Mouse (Mus musculus): ENCODE data around the gene Cabp1. TPM values are rescaled to one million over a fixed set of nuclear protein-coding genes. Genes with fewer than 3 reads are reported as not detected.
A peak's percentile ranks its signal among the peaks of the same experiment; 100 is the strongest.

Cabp1 gene
- polyA plus RNA-seq, 1 experiment from 2014 or later: 1.2 TPM

DNA sequence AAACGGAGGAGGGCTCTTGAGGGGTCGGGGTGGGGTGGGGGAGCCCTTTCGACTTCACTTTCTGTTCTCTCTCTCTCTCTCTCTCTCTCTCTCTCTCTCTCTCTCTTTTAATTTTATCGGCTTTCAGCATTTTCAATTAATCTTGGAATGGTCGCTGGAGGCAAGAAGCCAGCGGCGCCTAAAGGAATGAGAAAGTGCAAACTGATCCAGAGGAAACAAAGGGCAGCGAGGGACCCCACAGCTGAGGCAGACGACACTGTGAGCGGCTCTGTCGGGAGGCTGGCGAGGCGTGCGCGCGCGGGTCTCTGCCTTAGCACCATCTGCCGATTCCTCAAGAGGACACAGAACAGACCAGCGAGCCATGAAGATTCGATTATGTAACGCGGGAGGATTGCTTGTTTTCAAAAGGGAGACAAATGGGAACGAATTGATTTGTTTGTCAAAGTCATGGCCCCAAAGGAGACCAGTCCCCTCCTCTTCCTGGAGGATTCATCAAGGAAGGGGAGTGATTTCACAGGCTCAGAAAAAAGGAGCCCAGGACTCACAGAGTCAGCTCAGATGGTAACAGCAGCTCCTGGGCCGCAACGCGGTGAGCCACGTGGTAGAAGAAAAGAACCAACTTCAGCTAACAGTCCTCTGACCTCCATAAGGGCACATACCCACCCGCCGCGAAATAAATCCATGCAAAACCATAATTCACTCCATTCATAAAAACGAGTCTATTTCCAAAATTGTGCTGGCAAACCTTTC lies 10.6 kb upstream of the Cabp1 start:
- Histone ChIP-seq H3K27me3 (ENCODE audit: control insufficient read depth, insufficient read depth, low read length) (peaks cover 6% of the 10 kb centered on the region), H3K4me3 (ENCODE audit: low read depth, low read length) (peak overlapping the region; percentile 22), H3K4me2 (ENCODE audit: low read depth, low read length, severe bottlenecking) (peak overlapping the region; percentile 55), H3K4me1 (replicated peaks; ENCODE audit: control insufficient read depth, insufficient read depth, low read length) (peaks cover 6% of the 10 kb centered on the region), H3K9ac (ENCODE audit: low read length) (peak overlapping the region; percentile 61), H3K36me3 (ENCODE audit: control insufficient read depth, insufficient read depth, low read length) (no peaks in the 10 kb centered on the region), H3K27ac (ENCODE audit: low read depth, low read length) (peak overlapping the region; percentile 0; the same call in 1 of the 2 replicates), H3K9me3 (ENCODE audit: control insufficient read depth, low read length) (no peaks in the 10 kb centered on the region)
- peak; percentile 81 for DNase-seq (ENCODE audit: low spot score)
- peak; percentile 72; the same call in 1 of the 2 replicates for ATAC-seq (replicated peaks; ENCODE audit: low FRiP score)
- WGBS: 5% methylated on average over 31 of the region's 31 CpGs

DNA sequence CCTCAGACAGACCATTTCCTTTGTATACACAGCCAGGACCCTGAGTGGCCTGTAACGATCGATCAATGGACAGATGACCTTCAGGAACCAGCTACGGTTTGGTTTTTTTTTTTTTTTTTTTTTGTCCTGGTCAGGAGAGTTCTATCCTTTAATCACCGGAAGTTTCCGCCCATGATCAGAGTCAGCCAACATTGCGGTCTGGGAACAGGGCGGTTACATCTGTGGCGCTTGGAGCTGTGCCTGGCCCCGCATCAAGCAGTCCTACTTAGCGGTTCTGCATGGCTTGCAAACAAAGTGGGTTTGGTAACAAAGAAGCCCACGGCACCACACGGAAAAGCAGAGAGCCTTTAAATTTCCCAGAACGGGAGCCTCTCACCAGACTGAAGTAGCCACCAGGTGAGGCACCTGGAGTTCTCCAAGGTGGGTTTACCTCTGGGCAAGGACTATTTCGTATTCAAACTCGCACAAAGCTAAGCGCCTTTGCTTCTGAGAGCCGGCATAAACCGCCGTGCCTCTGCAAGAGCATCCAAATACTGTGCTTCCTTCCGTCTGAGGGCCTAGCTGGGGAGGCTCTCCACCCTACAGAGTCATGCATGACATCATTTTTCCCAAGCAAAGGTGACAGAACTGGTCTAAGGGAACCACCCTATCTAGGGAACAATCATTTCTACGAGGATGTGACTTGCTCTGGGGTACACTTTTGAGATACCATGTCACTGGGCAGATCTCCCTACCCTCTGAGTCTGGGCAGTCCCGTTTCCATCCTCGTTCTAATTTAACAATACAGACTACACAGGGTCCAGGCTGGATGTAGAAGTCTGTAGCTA lies 9.8 kb upstream of the Cabp1 start:
- ATAC-seq (replicated peaks; ENCODE audit: low FRiP score) (peak; percentile 39; the same call in 1 of the 2 replicates), DNase-seq (ENCODE audit: low spot score) (no peak)
- 0 out of 2 replicates have a peak overlapping the region, but pooled peaks have one; percentile 0 for H3K27ac ChIP-seq (ENCODE audit: low read depth, low read length)
- H3K27me3 ChIP-seq (ENCODE audit: control insufficient read depth, insufficient read depth, low read length): peaks cover 6% of the 10 kb centered on the region
- H3K9me3 ChIP-seq (ENCODE audit: control insufficient read depth, low read length): no peaks in the 10 kb centered on the region; the same call in 1 of the 2 replicates
- peaks cover 6% of the 10 kb centered on the region for H3K4me1 ChIP-seq (replicated peaks; ENCODE audit: control insufficient read depth, insufficient read depth, low read length)
- H3K4me3 ChIP-seq (ENCODE audit: low read depth, low read length): peak overlapping the region; percentile 22
- H3K4me2 ChIP-seq (ENCODE audit: low read depth, low read length, severe bottlenecking): peak overlapping the region; percentile 55
- 11% methylated on average over 23 of the region's 23 CpGs for WGBS
- H3K36me3 ChIP-seq (ENCODE audit: control insufficient read depth, insufficient read depth, low read length): no peaks in the 10 kb centered on the region
- peak overlapping the region; percentile 61 for H3K9ac ChIP-seq (ENCODE audit: low read length)

DNA sequence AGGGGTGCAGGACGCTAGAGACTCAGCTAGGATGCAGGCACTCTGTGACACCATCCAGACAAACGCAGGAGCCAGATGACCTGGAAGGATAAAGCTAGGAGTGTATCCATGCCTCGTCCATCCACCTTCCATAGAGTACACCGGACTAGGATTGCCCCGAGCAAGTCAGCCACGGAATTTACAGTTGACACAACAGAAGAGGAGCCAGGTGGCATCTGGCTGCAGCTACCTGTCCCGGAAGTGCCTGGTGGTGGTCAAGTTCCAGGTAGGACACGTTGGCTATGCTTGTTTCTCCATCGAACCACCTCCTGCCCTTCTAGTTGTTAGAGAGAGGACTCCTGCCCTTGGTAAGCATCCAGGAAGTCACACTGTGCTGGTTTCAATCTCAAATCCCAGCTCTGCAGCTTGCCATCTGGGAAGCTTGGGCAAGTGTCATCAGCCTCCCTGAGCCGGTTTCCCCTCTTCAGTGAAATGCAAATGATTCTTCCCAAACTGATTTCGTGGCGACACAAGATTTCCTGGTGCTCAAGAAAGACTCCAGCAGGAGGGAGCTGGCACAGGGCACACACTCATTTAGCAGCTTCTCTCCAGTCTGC lies 543 bp upstream of the Cabp1 start:
- H3K4me1 ChIP-seq (replicated peaks; ENCODE audit: control insufficient read depth, insufficient read depth, low read length): peaks cover 14% of the 10 kb centered on the region
- no peak overlapping the region for H3K27ac ChIP-seq (ENCODE audit: low read depth, low read length)
- H3K36me3 ChIP-seq (ENCODE audit: control insufficient read depth, insufficient read depth, low read length): no peaks in the 10 kb centered on the region
- H3K27me3 ChIP-seq (ENCODE audit: control insufficient read depth, insufficient read depth, low read length): peaks cover 53% of the 10 kb centered on the region
- no peaks in the 10 kb centered on the region; the same call in 1 of the 2 replicates for H3K9me3 ChIP-seq (ENCODE audit: control insufficient read depth, low read length)
- peak overlapping the region; percentile 63 for H3K9ac ChIP-seq (ENCODE audit: low read length)
- 7% methylated on average over 12 of the region's 12 CpGs for WGBS
- peak overlapping the region; percentile 64 for H3K4me3 ChIP-seq (ENCODE audit: low read depth, low read length)
- peak overlapping the region; percentile 100 for H3K4me2 ChIP-seq (ENCODE audit: low read depth, low read length, severe bottlenecking)
- no peak for DNase-seq (ENCODE audit: low spot score)
- peak; percentile 42 for ATAC-seq (replicated peaks; ENCODE audit: low FRiP score)

DNA sequence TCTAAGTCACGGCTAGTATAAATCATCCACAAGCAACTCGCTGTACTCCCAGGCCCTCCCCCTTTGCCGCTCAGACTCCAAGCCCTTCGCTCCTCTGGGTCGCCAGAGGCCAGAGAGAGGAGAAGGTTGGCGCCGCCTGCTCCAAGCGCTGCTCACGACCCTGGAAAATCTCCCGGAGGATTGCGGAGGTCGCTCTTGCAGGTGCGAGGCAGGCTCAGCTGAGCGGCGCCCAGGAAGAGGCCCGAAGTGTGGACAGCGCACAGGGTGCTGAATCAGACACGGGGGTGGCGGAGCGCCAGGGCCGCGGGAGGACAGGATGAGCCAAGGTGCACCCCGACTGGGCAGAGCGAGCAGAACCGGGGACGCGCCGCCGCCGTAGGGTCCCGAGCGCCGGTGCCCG lies 955 bp downstream of the Cabp1 start:
- ATAC-seq (replicated peaks; ENCODE audit: low FRiP score) (0 out of 2 replicates have a peak, but pooled peaks have one; percentile 42), DNase-seq (ENCODE audit: low spot score) (peak; percentile 75)
- Histone ChIP-seq H3K36me3 (ENCODE audit: control insufficient read depth, insufficient read depth, low read length) (no peaks in the 10 kb centered on the region), H3K4me3 (ENCODE audit: low read depth, low read length) (peak overlapping the region; percentile 64), H3K27me3 (ENCODE audit: control insufficient read depth, insufficient read depth, low read length) (peaks cover 53% of the 10 kb centered on the region), H3K27ac (ENCODE audit: low read depth, low read length) (no peak overlapping the region), H3K4me1 (replicated peaks; ENCODE audit: control insufficient read depth, insufficient read depth, low read length) (peaks cover 14% of the 10 kb centered on the region), H3K9me3 (ENCODE audit: control insufficient read depth, low read length) (no peaks in the 10 kb centered on the region), H3K9ac (ENCODE audit: low read length) (peak overlapping the region; percentile 63), H3K4me2 (ENCODE audit: low read depth, low read length, severe bottlenecking) (peak overlapping the region; percentile 100)
- under 1% methylated on average over 34 of the region's 34 CpGs for WGBS

DNA sequence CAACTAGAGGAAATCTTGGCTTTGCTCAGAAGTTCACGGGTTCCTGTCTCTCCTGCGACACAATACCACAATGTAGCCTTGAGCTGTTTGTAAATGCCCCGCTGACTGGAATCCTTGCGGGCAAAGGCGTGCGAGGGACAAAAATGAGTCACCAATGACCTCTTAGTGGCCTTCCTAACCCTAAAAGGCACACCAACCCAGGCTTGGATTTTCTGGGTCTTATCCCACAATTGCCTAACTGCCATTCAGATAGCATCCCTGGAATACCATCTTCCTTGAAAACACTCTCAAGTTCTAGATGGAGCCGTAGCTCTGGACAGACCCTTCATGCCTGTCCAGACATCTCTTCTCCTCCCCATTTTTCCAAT lies 1.4 kb downstream of the Cabp1 start:
- 8% methylated on average over 7 of the region's 7 CpGs for WGBS

DNA sequence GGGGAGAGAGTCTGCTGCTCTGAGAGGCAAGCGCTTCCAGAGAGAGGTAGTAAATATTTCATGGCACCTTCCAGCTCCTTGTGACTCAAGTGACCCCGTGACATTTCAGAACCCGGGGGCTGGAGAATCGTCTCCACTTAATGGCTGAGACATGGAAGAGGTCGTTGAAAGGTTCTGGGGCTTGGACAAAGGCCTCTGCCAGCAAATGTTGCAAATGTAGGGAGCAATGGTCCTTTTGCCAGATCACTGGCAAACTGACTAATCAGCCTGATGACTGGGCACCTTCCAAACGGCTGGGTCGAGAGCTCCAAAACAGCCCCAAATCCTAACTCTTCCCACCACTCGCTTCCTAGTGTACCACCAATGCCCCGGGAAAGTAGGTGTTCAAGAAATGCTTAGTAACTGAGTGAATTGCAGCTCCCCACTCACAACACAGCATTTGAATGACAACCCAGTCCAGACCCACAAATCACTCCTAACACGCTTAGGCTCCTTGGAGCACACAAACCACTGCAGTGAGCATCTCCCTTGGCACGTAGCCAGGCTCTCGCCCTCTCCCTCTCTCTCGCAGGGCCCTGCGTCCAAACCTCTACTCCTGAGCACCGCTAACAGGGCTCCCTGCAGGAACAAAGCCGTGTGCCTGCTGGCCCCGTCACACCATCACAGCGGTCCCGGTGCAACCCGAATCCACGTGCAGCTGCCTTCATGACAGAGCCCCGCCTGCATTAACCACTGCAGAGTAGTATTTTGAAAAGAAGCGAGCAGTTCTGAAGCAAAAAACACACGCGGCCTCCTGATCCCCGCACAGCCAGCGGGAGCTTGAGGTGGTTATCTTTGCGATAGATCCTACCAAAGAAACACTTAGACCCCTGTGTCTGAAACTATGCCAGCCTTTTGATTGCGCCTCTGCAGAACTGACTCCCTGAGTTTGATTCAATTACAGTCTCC lies 2.0 kb downstream of the Cabp1 start:
- Histone ChIP-seq H3K4me2 (ENCODE audit: low read depth, low read length, severe bottlenecking) (0 out of 2 replicates have a peak overlapping the region, but pooled peaks have one; percentile 24), H3K4me3 (ENCODE audit: low read depth, low read length) (no peak overlapping the region), H3K9me3 (ENCODE audit: control insufficient read depth, low read length) (no peaks in the 10 kb centered on the region), H3K9ac (ENCODE audit: low read length) (no peak overlapping the region), H3K4me1 (replicated peaks; ENCODE audit: control insufficient read depth, insufficient read depth, low read length) (peaks cover 21% of the 10 kb centered on the region), H3K27ac (ENCODE audit: low read depth, low read length) (no peak overlapping the region), H3K36me3 (ENCODE audit: control insufficient read depth, insufficient read depth, low read length) (no peaks in the 10 kb centered on the region), H3K27me3 (ENCODE audit: control insufficient read depth, insufficient read depth, low read length) (peaks cover 53% of the 10 kb centered on the region)
- DNase-seq (ENCODE audit: low spot score) (peak; percentile 72), ATAC-seq (replicated peaks; ENCODE audit: low FRiP score) (no peak)
- 8% methylated on average over 29 of the region's 29 CpGs for WGBS

More for the DNA sequence above, 1.4 kb downstream of the Cabp1 start:
- Histone ChIP-seq H3K27ac (ENCODE audit: low read depth, low read length) (no peak overlapping the region), H3K27me3 (ENCODE audit: control insufficient read depth, insufficient read depth, low read length) (peaks cover 53% of the 10 kb centered on the region), H3K4me2 (ENCODE audit: low read depth, low read length, severe bottlenecking) (peak overlapping the region; percentile 100), H3K4me3 (ENCODE audit: low read depth, low read length) (peak overlapping the region; percentile 64), H3K36me3 (ENCODE audit: control insufficient read depth, insufficient read depth, low read length) (no peaks in the 10 kb centered on the region), H3K9me3 (ENCODE audit: control insufficient read depth, low read length) (no peaks in the 10 kb centered on the region), H3K9ac (ENCODE audit: low read length) (peak overlapping the region; percentile 63; the same call in 1 of the 2 replicates), H3K4me1 (replicated peaks; ENCODE audit: control insufficient read depth, insufficient read depth, low read length) (peaks cover 15% of the 10 kb centered on the region)
- DNase-seq (ENCODE audit: low spot score): no peak
- no peak for ATAC-seq (replicated peaks; ENCODE audit: low FRiP score)

DNA sequence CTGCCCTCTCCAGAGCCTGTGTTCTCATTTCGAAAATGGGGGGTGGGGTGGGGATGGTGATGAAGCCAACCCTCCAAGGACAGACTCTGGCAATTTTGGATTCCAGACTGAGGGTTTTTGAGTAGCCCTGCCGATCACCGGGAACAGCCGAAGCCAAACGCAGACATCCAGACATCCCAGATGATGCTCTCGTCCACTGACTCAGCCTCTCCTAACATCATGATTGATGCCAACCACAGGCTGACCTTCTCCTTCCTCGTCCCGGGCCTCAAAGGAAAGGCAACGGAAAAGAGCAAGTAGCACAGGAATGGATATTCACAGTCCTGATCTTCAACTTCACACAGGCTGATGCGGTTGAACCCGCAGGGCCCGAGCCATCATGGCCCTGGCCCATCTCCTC lies 4.1 kb downstream of the Cabp1 start:
- Histone ChIP-seq H3K4me3 (ENCODE audit: low read depth, low read length) (no peak overlapping the region), H3K4me2 (ENCODE audit: low read depth, low read length, severe bottlenecking) (no peak overlapping the region), H3K27me3 (ENCODE audit: control insufficient read depth, insufficient read depth, low read length) (peaks cover 53% of the 10 kb centered on the region), H3K36me3 (ENCODE audit: control insufficient read depth, insufficient read depth, low read length) (no peaks in the 10 kb centered on the region), H3K9me3 (ENCODE audit: control insufficient read depth, low read length) (no peaks in the 10 kb centered on the region), H3K27ac (ENCODE audit: low read depth, low read length) (no peak overlapping the region), H3K4me1 (replicated peaks; ENCODE audit: control insufficient read depth, insufficient read depth, low read length) (peaks cover 21% of the 10 kb centered on the region), H3K9ac (ENCODE audit: low read length) (no peak overlapping the region)
- DNase-seq (ENCODE audit: low spot score) (no peak), ATAC-seq (replicated peaks; ENCODE audit: low FRiP score) (no peak)
- WGBS: 82% methylated on average over 12 of the region's 12 CpGs

All from forebrain, embryonic 11.5 days (tissue).